Mouse (Mus musculus) adrenal gland, postnatal 25 days (tissue): ENCODE results near the gene Ankrd27. TPM values are rescaled to one million over a fixed set of nuclear protein-coding genes. Genes with fewer than 3 reads are reported as not detected.

Source experiments
- total RNA-seq: library from RNA; stranded (reverse); gene quantifications from 2 replicates; pipeline ENCODE4 v1.2.3, GENCODE M21; 2021

Gene Ankrd27
- total RNA-seq, 1 experiment from 2014 or later = 33.3 TPM

Other genes starting within 250 kb of the Ankrd27 start
- gene Faap24, start 189.4 kb upstream of the Ankrd27 start, total RNA-seq = 8.6 and 11.9 TPM in 2 replicates
- 20.0 and 27.3 TPM in 2 replicates for gene Cep89, start 189.2 kb upstream of the Ankrd27 start, total RNA-seq
- not detected in 2 replicates for gene Slc7a9, start 137.4 kb upstream of the Ankrd27 start, total RNA-seq
- gene Tdrd12, start 48.5 kb upstream of the Ankrd27 start, total RNA-seq = 0.15 TPM in 1 of 2 replicates, not detected in the other
- 54.7 and 63.0 TPM in 2 replicates for gene Nudt19, start 29.9 kb upstream of the Ankrd27 start, total RNA-seq
- gene Rgs9bp, start 662 bp upstream of the Ankrd27 start, total RNA-seq = 0.39 and 0.76 TPM in 2 replicates
- gene Pdcd5, start 61.3 kb downstream of the Ankrd27 start, total RNA-seq = 78.6 and 94.0 TPM in 2 replicates
- 31.5 and 60.8 TPM in 2 replicates for gene Dpy19l3, start 168.2 kb downstream of the Ankrd27 start, total RNA-seq
- gene Zfp507, start 216.8 kb downstream of the Ankrd27 start, total RNA-seq = 22.8 and 38.5 TPM in 2 replicates